Mouse (Mus musculus) small intestine, adult 2 months (tissue): ENCODE results near the gene Fam133b.
"Not testable (repeated sequence)": the region's sequence is repeated elsewhere in the genome, so short reads cannot be mapped to it uniquely, and the experiment has no call there.

Experiments
- CTCF ChIP-seq: fragments of 200-500 bp; IDR thresholded peaks from 2 replicates; pipeline ENCODE4 v1.5.1; 2012; ENCODE audit warnings: low read depth, mild to moderate bottlenecking, control low read depth, inconsistent platforms, low read length, moderate library complexity, mixed read lengths; ENCODE audit not compliant: insufficient replicate concordance, insufficient read length; ENCODE audit errors: extremely low read depth
- POLR2A ChIP-seq: fragments of 200-500 bp; IDR thresholded peaks from 2 replicates; pipeline ENCODE4 v1.6.1; 2012; ENCODE audit warnings: low read depth, mild to moderate bottlenecking, control low read depth, inconsistent platforms, low read length, moderate library complexity

- TF ChIP-seq CTCF, POLR2A: not testable (repeated sequence)
Observed at GRCm38 (mm10) chr5:3532048-3532447, 11.6 kb upstream of the Fam133b start.
